Mouse (Mus musculus) cerebellum, adult 2 months (tissue): ENCODE results near the gene Vill. TPM values are rescaled to one million over a fixed set of nuclear protein-coding genes. Genes with fewer than 3 reads are reported as not detected.
A peak's percentile ranks its signal among the peaks of the same experiment; 100 is the strongest.

ENCODE experiments used
- DNase-seq, 2 experiments: peaks; one replicate each; pipeline ENCODE4 v3.0.0; 2021
- H3K27ac ChIP-seq: fragments of 200-500 bp; 2 replicates; pipeline ENCODE4 v1.5.1; 2012; ENCODE audit warnings: low read length, control low read depth, inconsistent platforms; ENCODE audit not compliant: insufficient read depth
- H3K27me3 ChIP-seq: fragments of 200-500 bp; 2 replicates; pipeline ENCODE4 v1.6.1; 2012; ENCODE audit warnings: inconsistent platforms, mild to moderate bottlenecking, low read length, moderate library complexity; ENCODE audit not compliant: control insufficient read depth, insufficient read depth
- H3K4me1 ChIP-seq: fragments of 200-500 bp; 2 replicates; pipeline ENCODE4 v1.6.1; 2011; ENCODE audit warnings: low read length; ENCODE audit not compliant: control insufficient read depth, insufficient read depth
- H3K4me3 ChIP-seq: fragments of 200-500 bp; replicated peaks from 2 replicates; pipeline ENCODE3; 2011; ENCODE audit warnings: mild to moderate bottlenecking, low read depth, low read length, control low read depth; ENCODE audit not compliant: insufficient read depth
- CTCF ChIP-seq: fragments of 200-500 bp; IDR thresholded peaks from 2 replicates; pipeline ENCODE4 v1.5.1; 2011; ENCODE audit warnings: low read depth, mild to moderate bottlenecking, control low read depth, low read length, moderate library complexity, borderline replicate concordance; ENCODE audit not compliant: insufficient read depth
- POLR2A ChIP-seq: fragments of 200-500 bp; IDR thresholded peaks from 2 replicates; pipeline ENCODE4 v1.6.1; 2011; ENCODE audit warnings: low read length, control low read depth, borderline replicate concordance; ENCODE audit not compliant: insufficient read depth
- WGBS: fragments of 180-500 bp; shearing (Covaris S2); methylation state at CpG from one replicate; pipeline ENCODE4 v1.1.7; 2018; 5-methylcytosine and 5-hydroxymethylcytosine counted together
- polyA plus RNA-seq: library from polyadenylated mRNA; depleted of rRNA; stranded (reverse); fragments of >200 nt; gene quantifications from 2 replicates; pipeline ENCODE4 v1.2.3, GENCODE M21; 2012

Vill gene
- polyA plus RNA-seq, 1 experiment = 0.47 TPM

DNA sequence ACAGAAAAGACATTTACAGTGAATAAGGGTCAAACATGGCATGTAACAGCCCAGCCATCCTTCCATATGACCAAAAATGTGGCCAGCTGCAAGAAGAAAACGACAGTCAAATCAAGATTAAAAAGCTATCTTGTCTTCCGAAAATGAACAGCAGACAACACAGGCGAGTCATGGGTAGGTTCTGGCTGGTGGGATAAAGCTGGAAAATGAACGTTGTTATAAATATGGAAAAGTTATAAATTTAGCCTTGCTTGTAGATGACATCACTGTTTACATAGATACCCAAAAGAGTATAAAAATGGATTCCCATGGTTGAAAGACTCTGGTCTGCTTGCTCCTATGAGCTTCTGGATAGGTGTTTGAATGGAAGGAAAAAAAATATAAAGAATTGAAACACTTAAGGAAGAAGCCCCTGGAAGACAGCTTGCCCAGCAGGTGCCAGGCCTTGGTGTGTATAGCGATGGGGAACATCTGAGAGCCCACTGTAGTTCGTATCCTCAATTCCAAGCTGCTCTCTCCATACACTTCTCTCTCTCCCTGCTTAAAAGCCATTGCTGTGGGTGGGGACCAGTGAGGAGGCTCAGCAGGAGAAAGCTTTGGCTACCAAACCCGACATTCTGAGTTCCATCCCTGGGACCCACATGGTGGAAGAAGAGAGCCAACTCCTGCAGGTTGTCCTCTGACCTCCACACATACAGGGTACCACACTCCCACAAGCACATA is 35.6 kb upstream of the Vill start:
- no peaks in the 10 kb centered on the region for H3K27me3 ChIP-seq
- no peak overlapping the region for H3K4me3 ChIP-seq
- H3K4me1 ChIP-seq = no peaks in the 10 kb centered on the region
- no peak for DNase-seq
- H3K27ac ChIP-seq = no peak overlapping the region
- TF ChIP-seq POLR2A = no peak
- TF ChIP-seq CTCF = no peak
- WGBS = 82% methylated on average over 7 of the region's 7 CpGs

- TF ChIP-seq POLR2A = no peak
- TF ChIP-seq CTCF = no peak
- DNase-seq = no peak
- Histone ChIP-seq H3K27me3 (no peaks in the 10 kb centered on the region), H3K4me1 (no peaks in the 10 kb centered on the region), H3K4me3 (no peak overlapping the region), H3K27ac (no peak overlapping the region)
- WGBS = 77% methylated on average over 7 of the region's 7 CpGs
These were observed 30.8 kb upstream of the Vill start for GRCm38 (mm10) chr9:119021731-119022130.

GRCm38 (mm10) chr9:119025263-119025662 is 27.3 kb upstream of the Vill start:
- no peak for DNase-seq
- H3K27me3 ChIP-seq = no peaks in the 10 kb centered on the region
- no peak overlapping the region for H3K4me3 ChIP-seq
- H3K27ac ChIP-seq = no peak overlapping the region
- TF ChIP-seq CTCF (no peak), POLR2A (no peak)
- 90% methylated on average over 6 of the region's 6 CpGs for WGBS
- H3K4me1 ChIP-seq = no peaks in the 10 kb centered on the region

DNA sequence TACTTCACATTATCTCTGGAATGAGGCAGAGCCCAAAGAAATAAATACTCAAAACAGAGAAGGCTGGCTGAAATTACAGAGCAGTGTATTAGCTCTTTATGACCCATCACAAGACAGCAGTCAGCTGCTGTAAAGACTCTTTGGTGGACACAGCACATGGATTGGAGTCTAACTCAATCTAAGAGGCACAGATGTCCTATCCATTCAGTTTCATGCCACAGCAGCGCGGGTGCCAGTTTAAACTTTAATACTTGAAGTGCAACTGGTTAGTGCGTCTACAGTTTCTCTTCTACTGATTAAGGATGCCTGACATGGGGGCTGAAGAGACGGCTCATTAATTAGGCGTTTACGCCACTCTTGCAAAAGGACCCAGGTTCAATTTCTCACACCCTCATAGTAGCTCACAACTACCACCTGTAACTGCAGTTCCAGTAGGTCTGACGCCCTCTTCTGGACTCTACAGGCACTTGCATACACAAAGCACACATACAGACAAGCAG is 26.7 kb upstream of the Vill start:
- WGBS = 88% methylated on average over 7 of the region's 7 CpGs
- H3K4me3 ChIP-seq = no peak overlapping the region
- no peak overlapping the region for H3K27ac ChIP-seq
- no peaks in the 10 kb centered on the region for H3K4me1 ChIP-seq
- DNase-seq = no peak
- H3K27me3 ChIP-seq = no peaks in the 10 kb centered on the region
- no peak for TF ChIP-seq CTCF
- no peak for TF ChIP-seq POLR2A

DNA sequence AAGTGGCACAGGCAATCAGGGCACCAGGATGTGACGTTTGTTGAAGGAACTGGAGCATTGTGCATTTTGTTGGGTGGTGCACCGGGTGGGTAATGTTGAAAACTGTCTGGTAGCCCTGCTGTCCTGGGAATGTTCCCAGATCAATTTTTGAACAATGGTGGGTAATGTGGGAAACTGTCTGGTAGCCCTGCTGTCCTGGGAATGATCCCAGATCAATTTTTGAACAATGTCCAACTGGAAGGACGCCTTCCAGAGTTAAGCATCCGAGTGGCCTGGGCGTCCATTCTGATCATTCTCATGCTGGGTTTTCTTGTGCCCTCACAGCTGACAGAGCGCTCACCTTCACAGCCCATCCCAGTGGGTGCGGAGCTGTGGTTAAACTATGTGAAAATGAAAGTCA is 25.2 kb upstream of the Vill start:
- Histone ChIP-seq H3K27ac (no peak overlapping the region), H3K4me3 (no peak overlapping the region), H3K4me1 (no peaks in the 10 kb centered on the region), H3K27me3 (no peaks in the 10 kb centered on the region)
- TF ChIP-seq POLR2A (no peak), CTCF (no peak)
- no peak for DNase-seq
- WGBS = 82% methylated on average over 7 of the region's 7 CpGs

GRCm38 (mm10) chr9:119028226-119029195 is 24.1 kb upstream of the Vill start:
- H3K4me1 ChIP-seq = no peaks in the 10 kb centered on the region
- no peaks in the 10 kb centered on the region for H3K27me3 ChIP-seq
- no peak for TF ChIP-seq CTCF
- no peak overlapping the region for H3K4me3 ChIP-seq
- WGBS = 94% methylated on average over 27 of the region's 27 CpGs
- DNase-seq = no peak
- H3K27ac ChIP-seq = no peak overlapping the region

GRCm38 (mm10) chr9:119029568-119029967 is 23.0 kb upstream of the Vill start:
- Histone ChIP-seq H3K4me1 (no peaks in the 10 kb centered on the region), H3K4me3 (no peak overlapping the region), H3K27me3 (no peaks in the 10 kb centered on the region), H3K27ac (no peak overlapping the region)
- no peak for TF ChIP-seq POLR2A
- peak; percentile 62 for TF ChIP-seq CTCF
- DNase-seq = peak; percentile 32 to 33
- 31% methylated on average over 7 of the region's 7 CpGs for WGBS
